Mouse (Mus musculus): Measurements from ENCODE around the gene Gm3435. TPM values are rescaled to one million over a fixed set of nuclear protein-coding genes. Genes with fewer than 3 reads are reported as not detected.
"Not testable (repeated sequence)": the region's sequence is repeated elsewhere in the genome, so short reads cannot be mapped to it uniquely, and the experiment has no call there.

The Gm3435 gene
- polyA plus RNA-seq, 1 experiment from 2014 or later: 5.0 TPM

GRCm38 (mm10) chr17:14992522-14993138 is 17.3 kb upstream of the Gm3435 start:
- not testable (repeated sequence) for H3K36me3 ChIP-seq (ENCODE audit: control insufficient read depth, insufficient read depth, low read length); H3K4me3 ChIP-seq (ENCODE audit: low read length); H3K9ac ChIP-seq (ENCODE audit: low read depth, low read length); H3K27me3 ChIP-seq (replicated peaks; ENCODE audit: control insufficient read depth, insufficient read depth, low read length); H3K4me2 ChIP-seq (ENCODE audit: low read length); H3K27ac ChIP-seq (ENCODE audit: low read depth, low read length); H3K4me1 ChIP-seq (ENCODE audit: control insufficient read depth, insufficient read depth, low read depth, low read length); H3K9me3 ChIP-seq (ENCODE audit: control insufficient read depth, low read length)
- ATAC-seq: peak; percentile 85
- no CpG with 5 or more reads among the region's 98 CpGs for WGBS

GRCm38 (mm10) chr17:14993139-14993832 is 16.7 kb upstream of the Gm3435 start:
- H3K4me1 ChIP-seq (ENCODE audit: control insufficient read depth, insufficient read depth, low read depth, low read length); H3K4me3 ChIP-seq (ENCODE audit: low read length); H3K36me3 ChIP-seq (ENCODE audit: control insufficient read depth, insufficient read depth, low read length); H3K9ac ChIP-seq (ENCODE audit: low read depth, low read length); H3K27me3 ChIP-seq (replicated peaks; ENCODE audit: control insufficient read depth, insufficient read depth, low read length); H3K27ac ChIP-seq (ENCODE audit: low read depth, low read length); H3K4me2 ChIP-seq (ENCODE audit: low read length); H3K9me3 ChIP-seq (ENCODE audit: control insufficient read depth, low read length): not testable (repeated sequence)
- ATAC-seq: peak; percentile 94
- no CpG with 5 or more reads among the region's 47 CpGs for WGBS

- WGBS: no CpG with 5 or more reads among the region's 5 CpGs
- not testable (repeated sequence) for H3K4me2 ChIP-seq (ENCODE audit: low read length); ATAC-seq; H3K4me1 ChIP-seq (ENCODE audit: control insufficient read depth, insufficient read depth, low read depth, low read length); H3K27ac ChIP-seq (ENCODE audit: low read depth, low read length); H3K4me3 ChIP-seq (ENCODE audit: low read length); H3K9me3 ChIP-seq (ENCODE audit: control insufficient read depth, low read length); H3K36me3 ChIP-seq (ENCODE audit: control insufficient read depth, insufficient read depth, low read length); H3K27me3 ChIP-seq (replicated peaks; ENCODE audit: control insufficient read depth, insufficient read depth, low read length); H3K9ac ChIP-seq (ENCODE audit: low read depth, low read length)
Observed at GRCm38 (mm10) chr17:14994140-14994539, 15.8 kb upstream of the Gm3435 start.

- not testable (repeated sequence) for H3K4me2 ChIP-seq (ENCODE audit: low read length); H3K27me3 ChIP-seq (replicated peaks; ENCODE audit: control insufficient read depth, insufficient read depth, low read length); H3K4me1 ChIP-seq (ENCODE audit: control insufficient read depth, insufficient read depth, low read depth, low read length); ATAC-seq; H3K9ac ChIP-seq (ENCODE audit: low read depth, low read length); H3K9me3 ChIP-seq (ENCODE audit: control insufficient read depth, low read length); H3K27ac ChIP-seq (ENCODE audit: low read depth, low read length); H3K4me3 ChIP-seq (ENCODE audit: low read length); H3K36me3 ChIP-seq (ENCODE audit: control insufficient read depth, insufficient read depth, low read length)
- WGBS: no CpG with 5 or more reads among the region's 4 CpGs
Observed at GRCm38 (mm10) chr17:15000047-15000446, 9.9 kb upstream of the Gm3435 start.

- H3K36me3 ChIP-seq (ENCODE audit: control insufficient read depth, insufficient read depth, low read length); ATAC-seq; H3K9me3 ChIP-seq (ENCODE audit: control insufficient read depth, low read length); H3K9ac ChIP-seq (ENCODE audit: low read depth, low read length); H3K27ac ChIP-seq (ENCODE audit: low read depth, low read length); H3K27me3 ChIP-seq (replicated peaks; ENCODE audit: control insufficient read depth, insufficient read depth, low read length); H3K4me3 ChIP-seq (ENCODE audit: low read length); H3K4me1 ChIP-seq (ENCODE audit: control insufficient read depth, insufficient read depth, low read depth, low read length); H3K4me2 ChIP-seq (ENCODE audit: low read length): not testable (repeated sequence)
- WGBS: no CpG with 5 or more reads among the region's 3 CpGs
Observed at GRCm38 (mm10) chr17:15009088-15009487, 888 bp upstream of the Gm3435 start.

- not testable (repeated sequence) for H3K4me1 ChIP-seq (ENCODE audit: control insufficient read depth, insufficient read depth, low read depth, low read length); H3K9ac ChIP-seq (ENCODE audit: low read depth, low read length); H3K4me3 ChIP-seq (ENCODE audit: low read length); ATAC-seq; H3K9me3 ChIP-seq (ENCODE audit: control insufficient read depth, low read length); H3K36me3 ChIP-seq (ENCODE audit: control insufficient read depth, insufficient read depth, low read length); H3K27me3 ChIP-seq (replicated peaks; ENCODE audit: control insufficient read depth, insufficient read depth, low read length); H3K4me2 ChIP-seq (ENCODE audit: low read length); H3K27ac ChIP-seq (ENCODE audit: low read depth, low read length)
- WGBS: 85% methylated on average over 3 of the region's 3 CpGs
Observed at GRCm38 (mm10) chr17:15021503-15022220, 11.7 kb downstream of the Gm3435 start.

- not testable (repeated sequence) for H3K4me2 ChIP-seq (ENCODE audit: low read length); H3K27me3 ChIP-seq (replicated peaks; ENCODE audit: control insufficient read depth, insufficient read depth, low read length); H3K4me1 ChIP-seq (ENCODE audit: control insufficient read depth, insufficient read depth, low read depth, low read length); H3K9ac ChIP-seq (ENCODE audit: low read depth, low read length); H3K9me3 ChIP-seq (ENCODE audit: control insufficient read depth, low read length); H3K27ac ChIP-seq (ENCODE audit: low read depth, low read length); H3K4me3 ChIP-seq (ENCODE audit: low read length); H3K36me3 ChIP-seq (ENCODE audit: control insufficient read depth, insufficient read depth, low read length)
- no CpG with 5 or more reads among the region's 97 CpGs for WGBS
- ATAC-seq: peak; percentile 80
Observed at GRCm38 (mm10) chr17:15023878-15024492, 14.0 kb downstream of the Gm3435 start.

- not testable (repeated sequence) for H3K9ac ChIP-seq (ENCODE audit: low read depth, low read length); H3K27ac ChIP-seq (ENCODE audit: low read depth, low read length); H3K4me2 ChIP-seq (ENCODE audit: low read length); H3K9me3 ChIP-seq (ENCODE audit: control insufficient read depth, low read length); H3K36me3 ChIP-seq (ENCODE audit: control insufficient read depth, insufficient read depth, low read length); H3K27me3 ChIP-seq (replicated peaks; ENCODE audit: control insufficient read depth, insufficient read depth, low read length); H3K4me3 ChIP-seq (ENCODE audit: low read length); H3K4me1 ChIP-seq (ENCODE audit: control insufficient read depth, insufficient read depth, low read depth, low read length)
- no CpG with 5 or more reads among the region's 48 CpGs for WGBS
- ATAC-seq: peak; percentile 93
Observed at GRCm38 (mm10) chr17:15024502-15025193, 14.7 kb downstream of the Gm3435 start.

- H3K27me3 ChIP-seq (replicated peaks; ENCODE audit: control insufficient read depth, insufficient read depth, low read length); H3K36me3 ChIP-seq (ENCODE audit: control insufficient read depth, insufficient read depth, low read length); H3K4me2 ChIP-seq (ENCODE audit: low read length); H3K4me3 ChIP-seq (ENCODE audit: low read length); H3K9ac ChIP-seq (ENCODE audit: low read depth, low read length); H3K4me1 ChIP-seq (ENCODE audit: control insufficient read depth, insufficient read depth, low read depth, low read length); ATAC-seq; H3K9me3 ChIP-seq (ENCODE audit: control insufficient read depth, low read length); H3K27ac ChIP-seq (ENCODE audit: low read depth, low read length): not testable (repeated sequence)
- WGBS: no CpG with 5 or more reads among the region's 6 CpGs
Observed at GRCm38 (mm10) chr17:15025513-15025912, 15.5 kb downstream of the Gm3435 start.

Data from hindbrain, embryonic 16.5 days (tissue).